Mouse (Mus musculus): ENCODE data around the gene Abhd16a. TPM values are rescaled to one million over a fixed set of nuclear protein-coding genes. Genes with fewer than 3 reads are reported as not detected.

The Abhd16a gene
- polyA plus RNA-seq, 1 experiment: 114 TPM

GRCm38 (mm10) chr17:35134801-35135590 is 45.9 kb downstream of the Abhd16a start, which contains the start of gene Bag6:
TSS of gene Bag6 (plus strand) at chr17:35135178.

Other genes starting within 250 kb of the Abhd16a start
- 89.7 and 90.9 TPM in 2 replicates for gene Skiv2l, start 239.1 kb upstream of the Abhd16a start, polyA plus RNA-seq (2012; rRNA removed)
- 50.7 and 54.7 TPM in 2 replicates for gene Nelfe, start 238.9 kb upstream of the Abhd16a start, polyA plus RNA-seq (2012; rRNA removed)
- 0.29 and 2.0 TPM in 2 replicates for gene Cfb, start 226.7 kb upstream of the Abhd16a start, polyA plus RNA-seq (2012; rRNA removed)
- gene Zbtb12, start 209.8 kb upstream of the Abhd16a start, polyA plus RNA-seq (2012; rRNA removed): 73.3 and 74.1 TPM in 2 replicates
- 0.29 TPM in 1 of 2 replicates, not detected in the other for gene Gm20547, start 207.2 kb upstream of the Abhd16a start, polyA plus RNA-seq (2012; rRNA removed)
- gene C2, start 191.0 kb upstream of the Abhd16a start, polyA plus RNA-seq (2012; rRNA removed): 2.4 and 3.2 TPM in 2 replicates
- 311 and 328 TPM in 2 replicates for gene Ehmt2, start 190.8 kb upstream of the Abhd16a start, polyA plus RNA-seq (2012; rRNA removed)
- 0.04 and 0.06 TPM in 2 replicates for gene Slc44a4, start 174.8 kb upstream of the Abhd16a start, polyA plus RNA-seq (2012; rRNA removed)
- 30.5 and 30.9 TPM in 2 replicates for gene Neu1, start 158.0 kb upstream of the Abhd16a start, polyA plus RNA-seq (2012; rRNA removed)
- 8.8 and 9.7 TPM in 2 replicates for gene Hspa1b, start 130.0 kb upstream of the Abhd16a start, polyA plus RNA-seq (2012; rRNA removed)
- gene Gm20481, start 119.4 kb upstream of the Abhd16a start, polyA plus RNA-seq (2012; rRNA removed): not detected in 2 replicates
- 13.2 and 13.5 TPM in 2 replicates for gene Hspa1a, start 117.1 kb upstream of the Abhd16a start, polyA plus RNA-seq (2012; rRNA removed)
- 0.62 and 0.90 TPM in 2 replicates for gene Hspa1l, start 116.6 kb upstream of the Abhd16a start, polyA plus RNA-seq (2012; rRNA removed)
- gene Lsm2, start 107.4 kb upstream of the Abhd16a start, polyA plus RNA-seq (2012; rRNA removed): 93.6 and 101 TPM in 2 replicates
- 78.1 and 85.3 TPM in 2 replicates for gene Vars, start 88.3 kb upstream of the Abhd16a start, polyA plus RNA-seq (2012; rRNA removed)
- 0.48 TPM in 2 replicates for gene Vwa7, start 72.7 kb upstream of the Abhd16a start, polyA plus RNA-seq (2012; rRNA removed)
- gene Sapcd1, start 61.2 kb upstream of the Abhd16a start, polyA plus RNA-seq (2012; rRNA removed): 2.1 and 2.3 TPM in 2 replicates
- gene Msh5, start 42.5 kb upstream of the Abhd16a start, polyA plus RNA-seq (2012; rRNA removed): 2.7 and 3.0 TPM in 2 replicates
- 45.7 and 47.6 TPM in 2 replicates for gene Clic1, start 39.3 kb upstream of the Abhd16a start, polyA plus RNA-seq (2012; rRNA removed)
- 243 and 254 TPM in 2 replicates for gene Ddah2, start 30.2 kb upstream of the Abhd16a start, polyA plus RNA-seq (2012; rRNA removed)
- gene Ly6g6c, start 23.9 kb upstream of the Abhd16a start, polyA plus RNA-seq (2012; rRNA removed): 2.1 TPM in 1 of 2 replicates, not detected in the other
- 0.03 and 0.10 TPM in 2 replicates for gene Mpig6b, start 23.1 kb upstream of the Abhd16a start, polyA plus RNA-seq (2012; rRNA removed)
- gene Ly6g6e, start 12.4 kb upstream of the Abhd16a start, polyA plus RNA-seq (2012; rRNA removed): 6.6 and 10.1 TPM in 2 replicates
- gene Ly6g6d, start 11.2 kb upstream of the Abhd16a start, polyA plus RNA-seq (2012; rRNA removed): 1.3 and 1.6 TPM in 2 replicates
- 0.09 and 0.19 TPM in 2 replicates for gene Ly6g6f, start 3.7 kb upstream of the Abhd16a start, polyA plus RNA-seq (2012; rRNA removed)
- not detected in 2 replicates for gene Ly6g5c, start 19.0 kb downstream of the Abhd16a start, polyA plus RNA-seq (2012; rRNA removed)
- 2.3 TPM in 2 replicates for gene Ly6g5b, start 26.2 kb downstream of the Abhd16a start, polyA plus RNA-seq (2012; rRNA removed)
- gene Gpank1, start 32.2 kb downstream of the Abhd16a start, polyA plus RNA-seq (2012; rRNA removed): 17.4 and 18.3 TPM in 2 replicates
- gene Csnk2b, start 32.8 kb downstream of the Abhd16a start, polyA plus RNA-seq (2012; rRNA removed): 170 and 198 TPM in 2 replicates
- 5.2 and 5.6 TPM in 2 replicates for gene D17H6S53E, start 37.1 kb downstream of the Abhd16a start, polyA plus RNA-seq (2012; rRNA removed)
- 0.65 and 0.84 TPM in 2 replicates for gene Apom, start 42.8 kb downstream of the Abhd16a start, polyA plus RNA-seq (2012; rRNA removed)
- 237 and 290 TPM in 2 replicates for gene Bag6, start 45.9 kb downstream of the Abhd16a start, polyA plus RNA-seq (2012; rRNA removed)
- gene Prrc2a, start 75.6 kb downstream of the Abhd16a start, polyA plus RNA-seq (2012; rRNA removed): 228 and 250 TPM in 2 replicates
- 3.7 and 3.9 TPM in 2 replicates for gene Aif1, start 86.8 kb downstream of the Abhd16a start, polyA plus RNA-seq (2012; rRNA removed)
- 15.7 and 18.5 TPM in 2 replicates for gene Lst1, start 99.2 kb downstream of the Abhd16a start, polyA plus RNA-seq (2012; rRNA removed)
- gene Ltb, start 105.2 kb downstream of the Abhd16a start, polyA plus RNA-seq (2012; rRNA removed): 0.76 and 0.84 TPM in 2 replicates
- 0.05 TPM in 2 replicates for gene Tnf, start 112.7 kb downstream of the Abhd16a start, polyA plus RNA-seq (2012; rRNA removed)
- 0.57 and 0.62 TPM in 2 replicates for gene Lta, start 116.1 kb downstream of the Abhd16a start, polyA plus RNA-seq (2012; rRNA removed)
- gene Gm16181, start 131.6 kb downstream of the Abhd16a start, polyA plus RNA-seq (2012; rRNA removed): not detected in 2 replicates
- 147 and 148 TPM in 2 replicates for gene Atp6v1g2, start 144.4 kb downstream of the Abhd16a start, polyA plus RNA-seq (2012; rRNA removed)
- gene Nfkbil1, start 146.5 kb downstream of the Abhd16a start, polyA plus RNA-seq (2012; rRNA removed): 14.3 and 14.8 TPM in 2 replicates
- 727 and 778 TPM in 2 replicates for gene Ddx39b, start 152.5 kb downstream of the Abhd16a start, polyA plus RNA-seq (2012; rRNA removed)
- gene H2-D1, start 173.5 kb downstream of the Abhd16a start, polyA plus RNA-seq (2012; rRNA removed): 60.4 and 60.8 TPM in 2 replicates
- gene H2-Q1, start 231.1 kb downstream of the Abhd16a start, polyA plus RNA-seq (2012; rRNA removed): 0.27 and 0.48 TPM in 2 replicates